In the genomic region with DNA sequence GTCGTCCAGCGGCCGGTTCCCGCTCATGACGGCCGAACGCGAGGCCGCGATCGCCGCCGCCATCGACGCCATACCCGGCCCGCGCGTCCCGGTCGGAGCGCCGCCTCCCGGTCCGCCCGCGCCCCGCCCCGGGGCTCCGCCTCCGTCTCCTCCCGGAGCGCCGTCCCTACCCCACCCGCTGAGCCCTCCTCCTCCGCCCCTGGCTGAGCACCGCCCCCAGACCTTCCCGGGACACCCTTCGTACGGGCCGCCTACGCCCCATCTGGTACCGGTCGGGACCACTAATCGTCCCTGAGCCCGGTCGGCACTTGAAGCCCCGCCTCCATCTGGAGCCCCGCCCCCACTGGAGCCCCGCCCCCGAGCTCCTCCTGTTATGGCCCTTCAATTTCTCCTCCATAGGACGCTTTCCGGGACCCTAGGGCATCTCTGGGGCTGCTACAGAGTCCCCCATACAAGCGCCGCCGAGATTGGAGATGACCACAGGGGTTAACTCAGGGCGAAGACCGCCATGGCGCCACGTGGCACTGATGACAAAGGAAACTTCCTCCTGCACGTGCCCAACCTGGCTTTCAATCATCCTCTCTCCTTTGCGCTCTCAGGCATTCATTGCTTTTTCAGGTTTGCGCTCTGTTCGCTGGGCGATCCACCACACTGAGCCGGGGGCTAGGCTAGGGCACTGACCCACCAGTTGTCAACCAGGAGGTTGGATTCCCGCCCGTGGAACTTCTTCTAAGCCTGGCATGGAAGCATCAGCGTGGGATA, we compare ENCODE assay signal across 8 mouse cellular contexts. TPM values are rescaled to one million over a fixed set of nuclear protein-coding genes. Genes with fewer than 3 reads are reported as not detected.
DNase-seq lines count a peak whose midpoint lies in the region; ATAC-seq lines count a peak whose summit lies in the region.

A gene (minus strand): TSS at position 258 of the 762 bp plus-strand sequence.

- intact Hi-C loops in left cerebral cortex, postnatal 25 days (cut with DNase I) = loop anchor here (2.0 to 5.0 kb wide), 3 partner anchors 30 to 276 kb away; no protein-coding TSS in a partner anchor

- peak within 1 kb of the TSS; percentile 90 for H3K9ac ChIP-seq in intestine, embryonic 16.5 days (ENCODE audit: low read depth, low read length)

- ATAC-seq in intestine, embryonic 16.5 days = peak; percentile 91

- peaks cover 32% of the 10 kb centered on the region for H3K4me1 ChIP-seq in intestine, embryonic 16.5 days (ENCODE audit: control insufficient read depth, insufficient read depth, low read length)

- H3K4me2 ChIP-seq in intestine, embryonic 16.5 days (ENCODE audit: low read depth, low read length) = peak within 1 kb of the TSS; percentile 77

- H3K9me3 ChIP-seq in intestine, embryonic 16.5 days (ENCODE audit: control insufficient read depth, low read length) = no peaks in the 10 kb centered on the region

- H3K4me3 ChIP-seq in intestine, embryonic 16.5 days (ENCODE audit: low read length) = peak within 1 kb of the TSS; percentile 97

- peak within 1 kb of the TSS; percentile 92 for H3K27ac ChIP-seq in intestine, embryonic 16.5 days (ENCODE audit: low read length)

- no peaks in the 10 kb centered on the region for H3K27me3 ChIP-seq in intestine, embryonic 16.5 days (replicated peaks; ENCODE audit: control insufficient read depth, insufficient read depth, low read length)

- WGBS in intestine, embryonic 16.5 days = 1% methylated on average over 68 of the region's 69 CpGs

- peak; percentile 93 for DNase-seq in adrenal gland, postnatal 10 days
- DNase-seq in embryo, embryonic 9.5 days (ENCODE audit: extremely low spot score) = peak; percentile 97
- DNase-seq in gastrocnemius, postnatal 4 days (ENCODE audit: low spot score in 2 of 2) = peak; percentile 74 to 86
- peak; percentile 78 to 80 for DNase-seq in left cerebral cortex, postnatal 25 days (ENCODE audit: low spot score in 2 of 2)
- DNase-seq in mesoderm, embryonic 11.5 days (ENCODE audit: low read depth, low spot score) = peak; percentile 87
- DNase-seq in right cerebral cortex, postnatal 25 days = peak; percentile 82
- DNase-seq in urinary bladder, postnatal 36 days (ENCODE audit: low spot score in 2 of 2) = peak; percentile 88 to 89

- no peaks in the 10 kb centered on the region for H3K36me3 ChIP-seq in intestine, embryonic 16.5 days (ENCODE audit: control insufficient read depth, insufficient read depth, low read length)

RNA-seq across cellular contexts. Expression of the gene that starts here (rescaled TPM):
- 10 to 100 TPM; 42.5 to 43.2 TPM for total RNA-seq in adrenal gland, postnatal 10 days (2021)
- 10 to 100 TPM; 49.3 to 51.7 TPM for total RNA-seq in gastrocnemius, postnatal 4 days (2021)
- 17.0 and 20.8 TPM in 2 replicates for polyA plus RNA-seq in intestine, embryonic 16.5 days (2015; fragmentation: Nextera tagmentation; extraction: Ambion mirVana)
- 10 to 100 TPM; 50.5 to 55.8 TPM for total RNA-seq in left cerebral cortex, postnatal 25 days (2021)

Comparison
In these comparisons a context has a peak if more than half of its experiments do, and no peak if none do; other contexts are left out.
1. Peak in every context shown above with its lines: DNase-seq, ATAC-seq, H3K4me3 ChIP-seq and H3K27ac ChIP-seq.